Mouse (Mus musculus) erythroblast, adult 5-6 weeks (primary cell): Measurements from ENCODE around the gene Dvl1. TPM values are rescaled to one million over a fixed set of nuclear protein-coding genes. Genes with fewer than 3 reads are reported as not detected.

ENCODE experiments used
- ATAC-seq: replicated peaks from 2 replicates; pipeline ENCODE4 v1.8.0; 2016; ENCODE audit warnings: moderate number of reproducible peaks, mild to moderate bottlenecking, moderate TSS enrichment, inconsistent platforms; ENCODE audit not compliant: poor library complexity, low FRiP score, severe bottlenecking
- total RNA-seq, 2 experiments: library from RNA; stranded (forward) in 1 of 2; stranded (reverse) in 1 of 2; fragments of 150-400 nt in 1 of 2; fragments of 200-764, 138-1000 nt in 1 of 2; gene quantifications; 2 replicates each; pipeline versions ENCODE4 v1.2.3 to v1.2.4; 2015 to 2017; ENCODE audit warnings: low replicate concordance in 2 of 2

Gene Dvl1
- total RNA-seq, 2 experiments from 2014 or later, result 3.7 to 4.8 TPM

- ATAC-seq, result no peak
Observed at GRCm38 (mm10) chr4:155901205-155901604, 54.0 kb downstream of the Dvl1 start.

DNA sequence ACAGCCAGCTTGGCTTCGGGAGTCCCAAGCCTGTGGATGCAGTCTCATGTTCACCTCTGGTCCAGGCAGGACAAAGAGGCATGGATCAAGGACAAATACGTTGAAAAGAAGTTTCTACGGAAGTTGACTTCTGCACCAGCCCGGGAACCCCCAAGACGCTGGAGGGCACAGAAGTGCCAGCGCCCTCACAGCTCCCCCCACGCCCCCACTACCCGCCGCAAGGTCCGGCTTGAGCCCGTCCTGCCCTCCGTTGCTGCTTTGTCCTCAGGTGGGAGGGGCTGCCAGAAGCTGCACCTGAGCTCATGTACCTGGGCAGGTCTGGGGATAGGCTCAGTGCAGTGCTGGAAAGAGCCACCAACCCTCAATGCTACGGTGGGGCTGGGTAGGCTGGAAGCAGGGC lies 56.0 kb downstream of the Dvl1 start:
- ATAC-seq, result no peak

GRCm38 (mm10) chr4:155904318-155905102 lies 57.3 kb downstream of the Dvl1 start:
- ATAC-seq, result no peak

GRCm38 (mm10) chr4:155905634-155906033 lies 58.4 kb downstream of the Dvl1 start:
- no peak for ATAC-seq

- ATAC-seq, result no peak
Observed at GRCm38 (mm10) chr4:155906125-155906524, 58.9 kb downstream of the Dvl1 start.

GRCm38 (mm10) chr4:155907003-155907402 lies 59.8 kb downstream of the Dvl1 start:
- ATAC-seq, result no peak

DNA sequence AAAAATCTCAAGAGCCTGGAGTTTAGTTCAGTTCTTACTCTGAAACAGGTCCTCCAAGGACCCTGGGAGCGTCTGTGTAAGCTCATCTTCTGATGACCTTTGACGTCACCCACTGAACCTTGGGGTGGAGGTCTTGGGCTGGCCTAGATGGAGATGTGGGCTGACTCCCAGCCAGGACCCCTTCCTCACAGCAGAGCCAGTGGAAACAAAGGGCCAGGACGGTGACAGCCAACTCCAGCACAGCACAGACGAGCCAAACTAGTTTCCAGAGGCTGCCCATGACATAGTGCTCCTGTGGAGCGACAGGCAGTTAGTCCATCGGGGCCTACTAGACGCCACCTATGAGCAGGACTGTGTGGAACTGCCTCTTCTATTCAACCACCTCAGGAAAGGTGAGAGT lies 61.1 kb downstream of the Dvl1 start:
- no peak for ATAC-seq

GRCm38 (mm10) chr4:155908751-155909150 lies 61.5 kb downstream of the Dvl1 start:
- no peak for ATAC-seq

Other genes with a start within 250 kb of the Dvl1 start
- 10.4 and 13.8 TPM in 2 replicates for gene Slc35e2, start 246.0 kb upstream of the Dvl1 start, total RNA-seq (2015; ENCODE audit: low replicate concordance)
- 7.6 and 13.2 TPM in 2 replicates for gene Slc35e2, start 246.0 kb upstream of the Dvl1 start, total RNA-seq (2017; ENCODE audit: low replicate concordance)
- 23.0 and 24.8 TPM in 2 replicates for gene Cdk11b, start 222.5 kb upstream of the Dvl1 start, total RNA-seq (2015; ENCODE audit: low replicate concordance)
- 20.7 and 51.7 TPM in 2 replicates for gene Cdk11b, start 222.5 kb upstream of the Dvl1 start, total RNA-seq (2017; ENCODE audit: low replicate concordance)
- not detected in 2 replicates for gene Gm10563, start 202.0 kb upstream of the Dvl1 start, total RNA-seq (2015; ENCODE audit: low replicate concordance)
- gene Gm10563, start 202.0 kb upstream of the Dvl1 start, total RNA-seq (2017; ENCODE audit: low replicate concordance), result not detected in 2 replicates
- 1.9 TPM in 1 of 2 replicates, not detected in the other for gene Mmp23, start 194.0 kb upstream of the Dvl1 start, total RNA-seq (2015; ENCODE audit: low replicate concordance)
- gene Mmp23, start 194.0 kb upstream of the Dvl1 start, total RNA-seq (2017; ENCODE audit: low replicate concordance), result not detected in 2 replicates
- gene Mib2, start 178.2 kb upstream of the Dvl1 start, total RNA-seq (2015; ENCODE audit: low replicate concordance), result 0.77 and 0.84 TPM in 2 replicates
- gene Mib2, start 178.2 kb upstream of the Dvl1 start, total RNA-seq (2017; ENCODE audit: low replicate concordance), result 2.1 and 3.2 TPM in 2 replicates
- not detected in 2 replicates for gene Fndc10, start 153.1 kb upstream of the Dvl1 start, total RNA-seq (2015; ENCODE audit: low replicate concordance)
- gene Fndc10, start 153.1 kb upstream of the Dvl1 start, total RNA-seq (2017; ENCODE audit: low replicate concordance), result 0.09 TPM in 1 of 2 replicates, not detected in the other
- 35.9 and 37.1 TPM in 2 replicates for gene Ssu72, start 142.6 kb upstream of the Dvl1 start, total RNA-seq (2015; ENCODE audit: low replicate concordance)
- gene Ssu72, start 142.6 kb upstream of the Dvl1 start, total RNA-seq (2017; ENCODE audit: low replicate concordance), result 28.3 and 43.4 TPM in 2 replicates
- 0.19 TPM in 1 of 2 replicates, not detected in the other for gene Tmem240, start 112.6 kb upstream of the Dvl1 start, total RNA-seq (2015; ENCODE audit: low replicate concordance)
- not detected in 2 replicates for gene Tmem240, start 112.6 kb upstream of the Dvl1 start, total RNA-seq (2017; ENCODE audit: low replicate concordance)
- gene Atad3a, start 86.3 kb upstream of the Dvl1 start, total RNA-seq (2015; ENCODE audit: low replicate concordance), result 4.6 and 14.0 TPM in 2 replicates
- 11.9 and 17.4 TPM in 2 replicates for gene Atad3a, start 86.3 kb upstream of the Dvl1 start, total RNA-seq (2017; ENCODE audit: low replicate concordance)
- gene Vwa1, start 72.7 kb upstream of the Dvl1 start, total RNA-seq (2015; ENCODE audit: low replicate concordance), result not detected in 2 replicates
- gene Vwa1, start 72.7 kb upstream of the Dvl1 start, total RNA-seq (2017; ENCODE audit: low replicate concordance), result not detected in 2 replicates
- gene Tmem88b, start 61.5 kb upstream of the Dvl1 start, total RNA-seq (2015; ENCODE audit: low replicate concordance), result 1.3 TPM in 1 of 2 replicates, not detected in the other
- 0.42 and 1.3 TPM in 2 replicates for gene Tmem88b, start 61.5 kb upstream of the Dvl1 start, total RNA-seq (2017; ENCODE audit: low replicate concordance)
- 2.5 TPM in 1 of 2 replicates, not detected in the other for gene Ankrd65, start 57.0 kb upstream of the Dvl1 start, total RNA-seq (2015; ENCODE audit: low replicate concordance)
- 1.7 and 4.3 TPM in 2 replicates for gene Ankrd65, start 57.0 kb upstream of the Dvl1 start, total RNA-seq (2017; ENCODE audit: low replicate concordance)
- gene Mrpl20, start 44.5 kb upstream of the Dvl1 start, total RNA-seq (2015; ENCODE audit: low replicate concordance), result 33.0 and 33.8 TPM in 2 replicates
- 18.9 and 45.0 TPM in 2 replicates for gene Mrpl20, start 44.5 kb upstream of the Dvl1 start, total RNA-seq (2017; ENCODE audit: low replicate concordance)
- gene Ccnl2, start 34.9 kb upstream of the Dvl1 start, total RNA-seq (2015; ENCODE audit: low replicate concordance), result 117 and 136 TPM in 2 replicates
- 187 and 202 TPM in 2 replicates for gene Ccnl2, start 34.9 kb upstream of the Dvl1 start, total RNA-seq (2017; ENCODE audit: low replicate concordance)
- gene Aurkaip1, start 16.1 kb upstream of the Dvl1 start, total RNA-seq (2015; ENCODE audit: low replicate concordance), result 25.0 and 35.9 TPM in 2 replicates
- 48.7 and 56.0 TPM in 2 replicates for gene Aurkaip1, start 16.1 kb upstream of the Dvl1 start, total RNA-seq (2017; ENCODE audit: low replicate concordance)
- 2.1 TPM in 1 of 2 replicates, not detected in the other for gene Mxra8, start 7.7 kb upstream of the Dvl1 start, total RNA-seq (2015; ENCODE audit: low replicate concordance)
- gene Mxra8, start 7.7 kb upstream of the Dvl1 start, total RNA-seq (2017; ENCODE audit: low replicate concordance), result not detected in 2 replicates
- gene Tas1r3, start 16.0 kb downstream of the Dvl1 start, total RNA-seq (2015; ENCODE audit: low replicate concordance), result not detected in 2 replicates
- 0.14 and 0.85 TPM in 2 replicates for gene Tas1r3, start 16.0 kb downstream of the Dvl1 start, total RNA-seq (2017; ENCODE audit: low replicate concordance)
- 1.5 and 1.7 TPM in 2 replicates for gene Cptp, start 22.0 kb downstream of the Dvl1 start, total RNA-seq (2015; ENCODE audit: low replicate concordance)
- 2.5 and 6.4 TPM in 2 replicates for gene Cptp, start 22.0 kb downstream of the Dvl1 start, total RNA-seq (2017; ENCODE audit: low replicate concordance)
- gene Ints11, start 22.1 kb downstream of the Dvl1 start, total RNA-seq (2015; ENCODE audit: low replicate concordance), result 5.6 and 10.0 TPM in 2 replicates
- gene Ints11, start 22.1 kb downstream of the Dvl1 start, total RNA-seq (2017; ENCODE audit: low replicate concordance), result 7.8 and 8.5 TPM in 2 replicates
- 2.3 and 5.9 TPM in 2 replicates for gene Pusl1, start 44.4 kb downstream of the Dvl1 start, total RNA-seq (2015; ENCODE audit: low replicate concordance)
- gene Pusl1, start 44.4 kb downstream of the Dvl1 start, total RNA-seq (2017; ENCODE audit: low replicate concordance), result 2.2 and 5.3 TPM in 2 replicates
- 5.6 and 10.0 TPM in 2 replicates for gene Acap3, start 44.4 kb downstream of the Dvl1 start, total RNA-seq (2015; ENCODE audit: low replicate concordance)
- 4.3 and 23.7 TPM in 2 replicates for gene Acap3, start 44.4 kb downstream of the Dvl1 start, total RNA-seq (2017; ENCODE audit: low replicate concordance)
- gene Ube2j2, start 96.4 kb downstream of the Dvl1 start, total RNA-seq (2015; ENCODE audit: low replicate concordance), result 9.4 and 19.4 TPM in 2 replicates
- gene Ube2j2, start 96.4 kb downstream of the Dvl1 start, total RNA-seq (2017; ENCODE audit: low replicate concordance), result 25.6 and 41.3 TPM in 2 replicates
- 99.9 and 100 TPM in 2 replicates for gene C1qtnf12, start 114.9 kb downstream of the Dvl1 start, total RNA-seq (2015; ENCODE audit: low replicate concordance)
- gene C1qtnf12, start 114.9 kb downstream of the Dvl1 start, total RNA-seq (2017; ENCODE audit: low replicate concordance), result 21.5 and 35.8 TPM in 2 replicates
- gene B3galt6, start 145.2 kb downstream of the Dvl1 start, total RNA-seq (2015; ENCODE audit: low replicate concordance), result 1.0 and 4.4 TPM in 2 replicates
- 1.2 and 1.4 TPM in 2 replicates for gene B3galt6, start 145.2 kb downstream of the Dvl1 start, total RNA-seq (2017; ENCODE audit: low replicate concordance)
- gene Sdf4, start 145.5 kb downstream of the Dvl1 start, total RNA-seq (2015; ENCODE audit: low replicate concordance), result 11.1 and 16.7 TPM in 2 replicates
- 101 and 127 TPM in 2 replicates for gene Sdf4, start 145.5 kb downstream of the Dvl1 start, total RNA-seq (2017; ENCODE audit: low replicate concordance)
- 5.2 TPM in 1 of 2 replicates, not detected in the other for gene Tnfrsf4, start 166.4 kb downstream of the Dvl1 start, total RNA-seq (2015; ENCODE audit: low replicate concordance)
- 5.5 TPM in 1 of 2 replicates, not detected in the other for gene Tnfrsf4, start 166.4 kb downstream of the Dvl1 start, total RNA-seq (2017; ENCODE audit: low replicate concordance)
- 16.5 TPM in 1 of 2 replicates, not detected in the other for gene Tnfrsf18, start 178.8 kb downstream of the Dvl1 start, total RNA-seq (2015; ENCODE audit: low replicate concordance)
- 2.3 and 2.9 TPM in 2 replicates for gene Tnfrsf18, start 178.8 kb downstream of the Dvl1 start, total RNA-seq (2017; ENCODE audit: low replicate concordance)
- gene Ttll10, start 212.0 kb downstream of the Dvl1 start, total RNA-seq (2015; ENCODE audit: low replicate concordance), result not detected in 2 replicates
- not detected in 2 replicates for gene Ttll10, start 212.0 kb downstream of the Dvl1 start, total RNA-seq (2017; ENCODE audit: low replicate concordance)